Mouse (Mus musculus): ENCODE results near the gene Myo7a. TPM values are rescaled to one million over a fixed set of nuclear protein-coding genes. Genes with fewer than 3 reads are reported as not detected.

Myo7a gene
- total and polyA plus RNA-seq, 2 experiments from 2014 or later, result 3.6 to 20.0 TPM

DNA sequence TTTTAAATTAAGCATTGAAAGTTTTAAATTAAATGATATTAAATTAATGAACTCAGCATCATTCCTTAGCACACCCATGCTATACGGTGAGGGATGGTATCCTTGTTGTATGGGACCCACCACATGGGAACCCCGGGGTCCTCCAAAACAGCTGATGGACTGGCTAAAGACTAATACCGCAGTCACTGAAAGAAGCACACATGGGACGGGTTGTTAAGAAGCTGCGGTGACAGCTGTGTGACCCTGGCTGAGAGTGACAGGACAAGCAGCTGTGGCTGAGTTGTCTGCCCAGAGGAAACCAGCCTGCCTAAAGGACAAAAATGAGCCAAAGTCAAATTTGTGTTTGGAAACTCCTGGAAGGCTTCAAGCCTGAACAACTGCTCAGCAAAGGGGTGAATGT, 34.6 kb upstream of the Myo7a start:
- ATAC-seq (ENCODE audit: insufficient read depth, low read depth), result no peak
- H3K9me3 ChIP-seq (replicated peaks; ENCODE audit: control insufficient read depth, low read length), result no peaks in the 10 kb centered on the region
- no peak for DNase-seq (ENCODE audit: low spot score)

DNA sequence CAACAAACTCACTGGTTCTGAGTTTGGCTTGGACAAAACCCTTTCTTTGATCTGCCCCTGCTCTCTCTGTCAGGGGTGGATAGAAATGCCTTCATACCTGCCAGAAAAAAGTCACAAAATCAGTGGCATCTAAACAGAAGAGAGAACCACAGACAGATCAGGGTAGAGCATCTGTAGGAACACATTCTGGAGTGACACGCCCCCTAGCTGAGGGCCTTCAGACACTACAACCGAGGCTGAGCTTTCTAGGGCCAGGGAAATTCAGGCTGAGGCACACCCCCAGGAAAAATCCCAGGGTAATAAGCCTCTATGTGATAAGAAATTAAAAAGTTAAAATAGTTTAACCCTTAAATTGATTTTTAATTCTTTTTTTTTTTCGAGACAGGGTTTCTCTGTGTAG, 34.0 kb upstream of the Myo7a start:
- ATAC-seq (ENCODE audit: insufficient read depth, low read depth) (no peak), DNase-seq (ENCODE audit: low spot score) (no peak)
- Histone ChIP-seq H3K4me3 (ENCODE audit: low read depth, low read length) (no peak overlapping the region), H3K4me2 (ENCODE audit: low read depth, low read length) (no peak overlapping the region), H3K9me3 (replicated peaks; ENCODE audit: control insufficient read depth, low read length) (no peaks in the 10 kb centered on the region), H3K4me1 (ENCODE audit: control insufficient read depth, insufficient read depth) (no peaks in the 10 kb centered on the region), H3K27ac (ENCODE audit: low read depth) (no peak overlapping the region), H3K27me3 (ENCODE audit: control insufficient read depth, insufficient read depth, low read length) (no peaks in the 10 kb centered on the region), H3K9ac (replicated peaks; ENCODE audit: low read depth, low read length) (no peak overlapping the region), H3K36me3 (replicated peaks; ENCODE audit: control insufficient read depth, insufficient read depth, low read length) (no peaks in the 10 kb centered on the region)
- 48% methylated on average over 3 of the region's 3 CpGs for WGBS
- TF ChIP-seq EP300 (IDR thresholded peaks at IDR 0.05; ENCODE audit: low read depth), result no peak
- peak; percentile 18; the same call in 1 of the 2 replicates for TF ChIP-seq CTCF (IDR thresholded peaks at IDR 0.05; ENCODE audit: low read depth)

More for the DNA sequence above, 34.6 kb upstream of the Myo7a start:
- Histone ChIP-seq H3K4me2 (ENCODE audit: low read depth, low read length) (no peak overlapping the region), H3K4me3 (ENCODE audit: low read depth, low read length) (no peak overlapping the region), H3K36me3 (replicated peaks; ENCODE audit: control insufficient read depth, insufficient read depth, low read length) (no peaks in the 10 kb centered on the region), H3K9ac (replicated peaks; ENCODE audit: low read depth, low read length) (no peak overlapping the region), H3K27me3 (ENCODE audit: control insufficient read depth, insufficient read depth, low read length) (no peaks in the 10 kb centered on the region), H3K4me1 (ENCODE audit: control insufficient read depth, insufficient read depth) (no peaks in the 10 kb centered on the region), H3K27ac (ENCODE audit: low read depth) (no peak overlapping the region)
- 66% methylated on average over 5 of the region's 5 CpGs for WGBS
- TF ChIP-seq EP300 (IDR thresholded peaks at IDR 0.05; ENCODE audit: low read depth), result no peak
- TF ChIP-seq CTCF (IDR thresholded peaks at IDR 0.05; ENCODE audit: low read depth), result no peak

DNA sequence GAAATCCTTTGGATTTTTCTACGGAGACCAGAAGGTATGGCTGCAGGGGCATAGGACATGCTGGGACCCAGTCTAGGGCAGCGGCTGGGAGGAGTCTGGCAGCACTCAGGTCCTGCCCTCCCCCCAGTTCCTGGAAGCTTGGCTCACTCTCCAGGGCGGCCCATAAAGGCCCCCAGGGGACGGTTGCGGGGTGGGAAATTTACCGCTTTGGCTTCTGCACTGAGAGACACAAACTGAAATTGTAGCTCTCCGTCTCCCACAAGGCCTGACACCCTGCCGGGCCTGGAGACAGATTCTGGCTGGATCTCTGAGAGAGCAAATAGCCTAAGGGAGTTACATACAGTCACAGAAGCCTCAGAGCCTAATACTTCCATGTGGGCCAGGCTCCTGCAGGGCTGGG, 33.1 kb upstream of the Myo7a start:
- Histone ChIP-seq H3K27ac (ENCODE audit: low read depth) (no peak overlapping the region), H3K36me3 (replicated peaks; ENCODE audit: control insufficient read depth, insufficient read depth, low read length) (no peaks in the 10 kb centered on the region), H3K4me3 (ENCODE audit: low read depth, low read length) (no peak overlapping the region), H3K4me1 (ENCODE audit: control insufficient read depth, insufficient read depth) (no peaks in the 10 kb centered on the region), H3K27me3 (ENCODE audit: control insufficient read depth, insufficient read depth, low read length) (no peaks in the 10 kb centered on the region), H3K9ac (replicated peaks; ENCODE audit: low read depth, low read length) (no peak overlapping the region), H3K9me3 (replicated peaks; ENCODE audit: control insufficient read depth, low read length) (no peaks in the 10 kb centered on the region), H3K4me2 (ENCODE audit: low read depth, low read length) (0 out of 2 replicates have a peak overlapping the region, but pooled peaks have one; percentile 8)
- 48% methylated on average over 8 of the region's 8 CpGs for WGBS
- DNase-seq (ENCODE audit: low spot score) (no peak), ATAC-seq (ENCODE audit: insufficient read depth, low read depth) (no peak)
- TF ChIP-seq CTCF (IDR thresholded peaks at IDR 0.05; ENCODE audit: low read depth), result no peak
- TF ChIP-seq EP300 (IDR thresholded peaks at IDR 0.05; ENCODE audit: low read depth), result no peak

DNA sequence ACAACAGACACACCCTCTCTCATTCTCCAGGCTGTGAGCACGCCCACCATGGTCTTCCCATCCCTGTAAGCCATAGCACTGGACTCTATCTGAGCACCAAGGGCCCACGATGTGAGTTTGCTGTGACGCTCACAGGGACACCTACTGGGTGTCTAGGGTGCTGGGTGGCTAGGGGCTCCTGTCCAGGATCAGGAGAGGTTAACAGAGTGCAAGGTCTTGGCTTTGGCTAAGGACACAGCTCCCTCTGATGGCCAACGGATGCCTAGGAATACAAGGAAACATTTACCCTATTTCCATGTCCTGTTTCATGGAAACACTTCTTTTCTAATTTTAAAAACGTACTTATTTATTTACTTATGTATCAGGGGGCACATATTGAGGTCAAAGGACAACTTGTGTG, 31.2 kb upstream of the Myo7a start:
- Histone ChIP-seq H3K9me3 (replicated peaks; ENCODE audit: control insufficient read depth, low read length) (no peaks in the 10 kb centered on the region), H3K9ac (replicated peaks; ENCODE audit: low read depth, low read length) (no peak overlapping the region), H3K27ac (ENCODE audit: low read depth) (no peak overlapping the region), H3K36me3 (replicated peaks; ENCODE audit: control insufficient read depth, insufficient read depth, low read length) (no peaks in the 10 kb centered on the region), H3K4me3 (ENCODE audit: low read depth, low read length) (no peak overlapping the region), H3K4me1 (ENCODE audit: control insufficient read depth, insufficient read depth) (no peaks in the 10 kb centered on the region), H3K4me2 (ENCODE audit: low read depth, low read length) (no peak overlapping the region), H3K27me3 (ENCODE audit: control insufficient read depth, insufficient read depth, low read length) (no peaks in the 10 kb centered on the region)
- no peak for ATAC-seq (ENCODE audit: insufficient read depth, low read depth)
- 38% methylated on average over 5 of the region's 5 CpGs for WGBS
- DNase-seq (ENCODE audit: low spot score), result no peak
- no peak for TF ChIP-seq EP300 (IDR thresholded peaks at IDR 0.05; ENCODE audit: low read depth)
- TF ChIP-seq CTCF (IDR thresholded peaks at IDR 0.05; ENCODE audit: low read depth), result peak; percentile 51

DNA sequence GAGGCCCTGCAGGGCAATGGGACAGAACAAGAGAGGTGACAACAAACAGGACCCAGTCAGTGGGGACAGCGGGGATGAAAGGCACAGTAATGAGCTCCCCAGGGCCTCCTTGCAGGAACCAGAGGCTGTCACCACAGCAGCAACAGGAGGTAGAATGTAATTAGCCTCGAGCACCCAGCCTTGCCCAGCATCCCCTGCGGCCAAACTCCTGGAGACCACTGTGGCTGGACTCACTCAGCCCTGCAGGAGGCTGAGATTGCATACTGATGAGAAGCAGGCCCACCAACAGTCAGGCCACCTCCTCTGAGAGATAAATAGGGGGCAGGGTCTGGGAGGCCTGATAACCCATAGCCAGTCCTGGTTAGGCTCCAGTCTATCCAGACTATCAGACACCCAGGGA, 30.5 kb upstream of the Myo7a start:
- TF ChIP-seq EP300 (IDR thresholded peaks at IDR 0.05; ENCODE audit: low read depth), result no peak
- TF ChIP-seq CTCF (IDR thresholded peaks at IDR 0.05; ENCODE audit: low read depth), result no peak
- Histone ChIP-seq H3K27me3 (ENCODE audit: control insufficient read depth, insufficient read depth, low read length) (no peaks in the 10 kb centered on the region), H3K9me3 (replicated peaks; ENCODE audit: control insufficient read depth, low read length) (no peaks in the 10 kb centered on the region), H3K27ac (ENCODE audit: low read depth) (no peak overlapping the region), H3K9ac (replicated peaks; ENCODE audit: low read depth, low read length) (no peak overlapping the region), H3K4me1 (ENCODE audit: control insufficient read depth, insufficient read depth) (no peaks in the 10 kb centered on the region), H3K4me3 (ENCODE audit: low read depth, low read length) (no peak overlapping the region), H3K36me3 (replicated peaks; ENCODE audit: control insufficient read depth, insufficient read depth, low read length) (no peaks in the 10 kb centered on the region), H3K4me2 (ENCODE audit: low read depth, low read length) (no peak overlapping the region)
- ATAC-seq (ENCODE audit: insufficient read depth, low read depth), result no peak
- DNase-seq (ENCODE audit: low spot score), result no peak
- 36% methylated on average over 3 of the region's 3 CpGs for WGBS

DNA sequence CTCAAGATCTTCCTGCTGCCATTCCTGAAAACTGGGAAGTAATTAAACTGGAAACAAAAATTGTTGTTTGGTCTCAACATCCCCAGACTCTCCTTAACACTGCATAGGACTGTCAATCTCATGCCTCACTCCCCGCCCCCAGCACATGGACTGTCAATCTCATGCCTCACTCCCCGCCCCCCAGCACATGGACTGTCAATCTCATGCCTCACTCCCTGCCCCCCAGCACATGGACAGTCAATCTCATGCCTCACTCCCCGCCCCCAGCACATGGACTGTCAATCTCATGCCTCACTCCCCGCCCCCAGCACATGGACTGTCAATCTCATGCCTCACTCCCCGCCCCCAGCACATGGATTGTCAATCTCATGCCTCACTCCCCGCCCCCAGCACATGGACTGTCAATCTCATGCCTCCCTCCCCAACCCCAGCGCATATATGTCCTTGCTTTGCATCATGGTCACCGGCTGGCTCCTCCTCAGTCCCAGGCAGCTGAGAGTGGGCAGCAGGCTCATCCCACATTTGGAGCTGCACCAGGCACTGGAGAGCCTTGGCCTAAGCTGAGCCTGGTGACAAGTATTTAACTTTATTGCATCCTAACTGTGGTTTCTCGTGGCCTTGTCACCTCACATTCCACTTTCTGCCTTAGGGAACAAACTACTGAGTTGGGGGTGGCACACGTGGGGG, 29.5 kb upstream of the Myo7a start:
- Histone ChIP-seq H3K36me3 (replicated peaks; ENCODE audit: control insufficient read depth, insufficient read depth, low read length) (no peaks in the 10 kb centered on the region), H3K27me3 (ENCODE audit: control insufficient read depth, insufficient read depth, low read length) (no peaks in the 10 kb centered on the region), H3K4me2 (ENCODE audit: low read depth, low read length) (no peak overlapping the region), H3K27ac (ENCODE audit: low read depth) (no peak overlapping the region), H3K9ac (replicated peaks; ENCODE audit: low read depth, low read length) (no peak overlapping the region), H3K9me3 (replicated peaks; ENCODE audit: control insufficient read depth, low read length) (no peaks in the 10 kb centered on the region), H3K4me3 (ENCODE audit: low read depth, low read length) (no peak overlapping the region), H3K4me1 (ENCODE audit: control insufficient read depth, insufficient read depth) (no peaks in the 10 kb centered on the region)
- DNase-seq (ENCODE audit: low spot score), result no peak
- no peak for TF ChIP-seq CTCF (IDR thresholded peaks at IDR 0.05; ENCODE audit: low read depth)
- TF ChIP-seq EP300 (IDR thresholded peaks at IDR 0.05; ENCODE audit: low read depth), result no peak
- ATAC-seq (ENCODE audit: insufficient read depth, low read depth), result no peak
- 65% methylated on average over 9 of the region's 10 CpGs for WGBS

Data from heart, postnatal 0 days (tissue).